8 mouse cellular contexts compared by ENCODE assay signal in genomic region chr9:79716909-79717835, GRCm38 (mm10). TPM values are rescaled to one million over a fixed set of nuclear protein-coding genes. Genes with fewer than 3 reads are reported as not detected.
A peak's percentile ranks its signal among the peaks of the same experiment; 100 is the strongest.
DNase-seq lines count a peak whose midpoint lies in the region; ATAC-seq and TF ChIP-seq lines count a peak whose summit lies in the region.

No protein-coding gene starts in this region.

- H3K4me1 ChIP-seq in forebrain, embryonic 14.5 days (ENCODE audit: control insufficient read depth, insufficient read depth, low read length), result peaks cover 11% of the 10 kb centered on the region
- no peaks in the 10 kb centered on the region; the same call in none of the 2 replicates for H3K4me1 ChIP-seq in lung, adult 2 months (ENCODE audit: control insufficient read depth, insufficient read depth, low read length)

- WGBS in forebrain, embryonic 14.5 days, result 7% methylated on average over 23 of the region's 23 CpGs
- WGBS in lung, adult 2 months, result 12% methylated on average over 23 of the region's 23 CpGs

- H3K9ac ChIP-seq in forebrain, embryonic 14.5 days (ENCODE audit: low read length), result peak overlapping the region; percentile 35; the same call in 1 of the 2 replicates

- H3K27ac ChIP-seq in forebrain, embryonic 14.5 days (ENCODE audit: low read depth, low read length), result no peak overlapping the region
- no peak overlapping the region for H3K27ac ChIP-seq in layer of hippocampus, adult 2 months

- peak overlapping the region; percentile 93 for H3K4me2 ChIP-seq in forebrain, embryonic 14.5 days (ENCODE audit: low read length)

- peak; percentile 81 for TF ChIP-seq CTCF in layer of hippocampus, adult 2 months (conservative IDR thresholded peaks at IDR 0.05)
- 0 out of 2 replicates have a peak, but pooled peaks have one; percentile 32 for TF ChIP-seq CTCF in lung, adult 2 months (IDR thresholded peaks at IDR 0.05; ENCODE audit: insufficient read depth, low read length)

- no peak for TF ChIP-seq POLR2A in lung, adult 2 months (IDR thresholded peaks at IDR 0.05; ENCODE audit: borderline replicate concordance, extremely low read depth, low read depth, low read length)

- H3K27me3 ChIP-seq in forebrain, embryonic 14.5 days (replicated peaks; ENCODE audit: control insufficient read depth, insufficient read depth, low read length), result peaks cover 33% of the 10 kb centered on the region

- intact Hi-C loops in heart, postnatal 14 days (cut with DNase I), result loop anchor here (2.0 to 10.0 kb wide), 3 partner anchors 112 to 672 kb away; no protein-coding TSS in a partner anchor

- H3K36me3 ChIP-seq in forebrain, embryonic 14.5 days (ENCODE audit: control insufficient read depth, insufficient read depth, low read length), result no peaks in the 10 kb centered on the region

- H3K9me3 ChIP-seq in forebrain, embryonic 14.5 days (replicated peaks; ENCODE audit: control insufficient read depth, low read length), result no peaks in the 10 kb centered on the region

- H3K4me3 ChIP-seq in forebrain, embryonic 14.5 days (ENCODE audit: low read depth, low read length), result peak overlapping the region; percentile 49
- peak overlapping the region; percentile 36 for H3K4me3 ChIP-seq in layer of hippocampus, adult 2 months
- no peak overlapping the region for H3K4me3 ChIP-seq in lung, adult 2 months (replicated peaks; ENCODE audit: extremely low read depth, low read depth, low read length)

- peak; percentile 59 for DNase-seq in ES-CJ7 (ENCODE audit: low read depth, low spot score)
- peak; percentile 36 for DNase-seq in c-Kit-positive CD71-negative TER-119-negative erythroid progenitor cells, embryonic 14.5 days (ENCODE audit: low read depth)
- peak; percentile 93 for DNase-seq in forebrain, embryonic 14.5 days (ENCODE audit: low spot score)
- peak; percentile 69 to 80 for DNase-seq in heart, postnatal 14 days
- DNase-seq in layer of hippocampus, adult 2 months (ENCODE audit: low spot score in 2 of 2), result peak; percentile 45 to 75
- DNase-seq in lung, adult 2 months, result peak; percentile 54
- peak; percentile 90 for DNase-seq in retina, embryonic 14.5 days (ENCODE audit: low spot score)
- DNase-seq in c-Kit-positive CD71-positive TER-119-positive erythroid progenitor cells, embryonic 14.5 days (ENCODE audit: low spot score), result no peak

- ATAC-seq in forebrain, embryonic 14.5 days, result no peak

RNA-seq across cellular contexts. Expression of gene Col12a1, which starts 1.5 kb away (rescaled TPM):
- 5.0 and 7.7 TPM in 2 replicates for polyA plus RNA-seq in forebrain, embryonic 14.5 days (2014; fragmentation: Nextera tagmentation; extraction: Ambion mirVana)
- total RNA-seq in heart, postnatal 14 days (2021), result 1 to 10 TPM; 2.0 to 3.2 TPM
- total RNA-seq in layer of hippocampus, adult 2 months (2021), result 1 to 10 TPM; 6.6 to 7.8 TPM
- 15.1 and 22.0 TPM in 2 replicates for polyA plus RNA-seq in lung, adult 2 months (2012; rRNA removed)

RNA-seq across cellular contexts. Expression of gene Cox7a2, which starts 42.5 kb away (rescaled TPM):
- polyA plus RNA-seq in forebrain, embryonic 14.5 days (2014; fragmentation: Nextera tagmentation; extraction: Ambion mirVana), result 791 and 901 TPM in 2 replicates
- 1,000 to 10,000 TPM in 1 of 2 experiments, 100 to 1,000 TPM in 1; 995 to 1,001 TPM for total RNA-seq in heart, postnatal 14 days (2021)
- 100 to 1,000 TPM; 305 to 312 TPM for total RNA-seq in layer of hippocampus, adult 2 months (2021)
- polyA plus RNA-seq in lung, adult 2 months (2012; rRNA removed), result 76.1 and 102 TPM in 2 replicates
